Mouse (Mus musculus): ENCODE results near the gene 4930447F04Rik.

The 4930447F04Rik gene

GRCm38 (mm10) chrX:66304124-66304523 is at the start of gene 4930447F04Rik:
Gene 4930447F04Rik, minus strand, starts transcription at chrX:66304224.
- DNase-seq (ENCODE audit: low spot score): no peak
